Mouse (Mus musculus): ENCODE data around the gene Gne.

Gene Gne

DNA sequence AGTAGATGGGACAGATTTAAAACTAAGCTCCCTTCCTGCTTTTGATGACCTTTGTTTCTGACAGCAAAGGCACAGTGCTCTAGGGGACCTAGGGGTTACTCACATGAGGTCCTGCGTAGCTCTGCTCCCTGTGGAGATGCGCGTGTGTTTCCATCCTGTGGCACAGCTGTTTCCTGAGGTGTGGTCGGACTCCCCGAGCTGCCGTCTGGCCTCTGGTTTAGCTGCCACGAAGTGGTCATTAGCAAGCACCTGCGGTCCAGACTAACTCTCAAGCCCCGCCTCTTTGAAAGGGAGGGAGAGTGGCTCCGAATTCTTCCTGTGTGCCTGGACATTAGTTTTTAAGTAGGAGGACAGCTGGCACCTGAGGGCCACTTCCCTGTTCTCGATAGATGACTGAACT, at the start of gene Gne:
TSS of gene Gne (minus strand) at position 233 of the 400 bp plus-strand sequence.
- DNase-seq (ENCODE audit: low spot score), result no peak

DNA sequence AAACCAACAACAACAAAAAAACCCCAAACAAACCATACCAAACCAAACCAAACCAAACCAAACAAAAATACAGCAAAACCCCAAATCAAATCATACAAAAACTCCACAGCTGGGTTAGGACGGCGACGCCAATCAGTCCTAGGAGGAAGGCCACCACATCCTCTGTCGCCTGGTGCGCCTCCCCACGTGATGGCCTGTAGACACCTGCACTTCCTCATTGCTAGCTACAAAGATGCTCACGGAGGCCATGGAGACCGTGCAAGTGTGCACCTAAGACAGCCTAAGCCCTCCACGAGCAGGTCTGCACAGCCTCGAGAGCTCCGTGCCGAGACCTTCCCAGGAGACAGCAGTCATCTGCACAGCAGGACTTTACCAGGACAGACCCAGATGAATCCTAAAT, 42.8 kb upstream of the Gne start:
- no peak for DNase-seq (ENCODE audit: low spot score)

DNA sequence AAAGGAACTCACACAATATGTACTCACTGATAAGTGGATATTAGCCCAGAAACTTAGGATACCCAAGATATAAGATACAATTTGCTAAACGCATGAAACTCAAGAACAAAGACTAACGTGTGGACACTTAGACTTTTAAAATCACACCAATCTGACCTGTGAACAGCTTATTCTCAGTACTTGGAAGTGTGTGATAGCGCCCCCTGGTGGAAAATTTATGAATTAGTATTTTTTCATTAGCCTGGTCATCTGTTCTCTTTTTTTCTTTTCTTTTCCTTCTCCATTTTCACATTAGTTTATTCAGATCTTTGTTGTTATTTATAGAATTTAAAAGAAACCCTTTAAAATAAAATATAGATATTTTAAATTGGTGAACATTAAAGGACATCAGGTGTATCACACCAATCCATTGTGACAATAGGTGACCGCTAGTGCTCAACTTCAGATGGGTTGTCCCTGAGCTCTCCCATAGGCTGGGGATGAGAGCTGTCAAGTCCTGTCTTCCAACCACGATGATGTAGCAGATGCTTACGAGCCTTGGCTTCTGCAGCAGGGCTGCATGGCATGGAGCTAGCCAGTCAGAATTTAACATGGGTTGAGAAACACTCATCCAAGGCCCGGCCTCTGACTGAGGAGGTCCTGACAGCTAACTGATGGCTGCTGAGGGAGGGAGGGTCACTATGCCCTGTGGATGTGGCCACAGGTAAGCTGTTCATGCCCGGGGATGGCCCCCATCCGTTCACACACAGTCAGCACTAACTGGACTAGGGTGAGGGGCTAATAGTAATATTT, 35.6 kb upstream of the Gne start:
- DNase-seq (ENCODE audit: low spot score), result peak; percentile 78

DNA sequence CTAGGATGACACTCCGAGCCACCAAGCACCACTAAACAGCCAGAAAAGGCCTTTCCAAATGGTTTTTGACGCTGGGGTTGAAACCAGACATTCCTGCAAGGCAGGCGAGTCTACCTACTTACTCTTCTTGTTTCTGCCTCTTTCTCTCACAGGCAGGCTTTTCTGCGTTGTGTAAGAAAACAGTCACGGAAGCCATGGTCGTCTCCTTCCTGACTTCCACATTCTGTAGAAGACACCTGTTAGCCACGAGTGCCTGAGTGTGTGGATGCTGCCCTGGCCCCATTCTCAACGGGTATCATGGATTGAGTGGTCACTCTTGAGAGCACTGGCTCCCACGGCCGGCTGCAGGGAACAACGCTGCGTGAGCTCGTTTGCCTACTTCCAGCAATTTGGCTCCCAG, 31.1 kb upstream of the Gne start:
- no peak for DNase-seq (ENCODE audit: low spot score)

DNA sequence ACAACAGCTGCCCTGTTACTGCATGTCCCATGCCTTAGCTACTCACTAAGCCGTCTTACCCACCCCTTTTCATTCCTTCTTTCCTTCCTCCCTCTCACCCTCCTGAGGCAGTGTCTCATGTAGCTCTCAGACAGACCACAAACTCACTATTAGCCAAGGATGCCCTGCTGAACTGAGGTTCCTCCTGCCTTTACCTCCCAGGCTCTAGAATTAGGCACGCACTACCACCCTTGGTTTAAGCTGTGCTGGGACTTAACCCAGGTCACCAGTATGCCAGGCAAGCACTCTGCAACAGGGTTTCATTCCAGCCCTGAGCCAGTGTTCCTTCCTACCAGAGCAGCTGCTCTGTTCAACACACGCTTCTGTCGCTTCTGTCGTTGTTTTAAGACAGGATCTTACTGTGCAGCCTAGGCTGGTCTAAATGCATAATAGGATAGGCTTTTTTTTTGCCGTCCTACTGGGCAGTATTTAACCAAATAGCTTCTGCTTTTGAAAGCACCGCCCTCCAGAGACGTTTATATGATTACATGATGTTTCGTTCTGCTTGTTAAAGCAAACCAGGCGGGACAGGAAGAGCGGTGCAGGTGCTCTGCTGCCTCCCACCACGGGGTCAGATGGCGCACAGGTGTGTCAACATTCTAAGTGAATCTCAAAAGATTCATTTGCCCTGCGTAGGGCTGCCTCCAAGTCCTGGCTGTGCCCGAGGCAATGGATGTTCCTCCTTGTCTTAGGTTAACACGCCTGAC, 29.6 kb upstream of the Gne start:
- DNase-seq (ENCODE audit: low spot score), result no peak

DNA sequence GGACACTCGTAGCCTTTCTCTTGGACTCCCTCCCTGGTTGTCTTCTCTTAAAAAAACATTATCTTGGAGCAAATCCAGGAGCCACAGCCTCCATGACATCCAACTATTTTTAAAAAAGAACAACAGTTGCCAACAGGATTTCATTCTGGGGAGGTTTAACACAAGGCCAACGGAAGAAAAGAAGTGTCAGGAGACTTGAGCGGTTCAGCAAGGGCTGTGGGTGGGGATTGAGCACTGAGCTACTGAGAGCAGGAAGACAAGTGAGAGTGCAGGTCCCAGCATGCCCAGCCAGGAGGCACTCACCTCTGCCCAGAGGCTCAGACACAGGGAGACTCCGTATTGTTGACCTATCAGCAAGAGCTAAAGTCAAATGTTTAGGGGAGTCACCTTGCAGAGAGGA, 28.8 kb upstream of the Gne start:
- DNase-seq (ENCODE audit: low spot score), result peak; percentile 8

DNA sequence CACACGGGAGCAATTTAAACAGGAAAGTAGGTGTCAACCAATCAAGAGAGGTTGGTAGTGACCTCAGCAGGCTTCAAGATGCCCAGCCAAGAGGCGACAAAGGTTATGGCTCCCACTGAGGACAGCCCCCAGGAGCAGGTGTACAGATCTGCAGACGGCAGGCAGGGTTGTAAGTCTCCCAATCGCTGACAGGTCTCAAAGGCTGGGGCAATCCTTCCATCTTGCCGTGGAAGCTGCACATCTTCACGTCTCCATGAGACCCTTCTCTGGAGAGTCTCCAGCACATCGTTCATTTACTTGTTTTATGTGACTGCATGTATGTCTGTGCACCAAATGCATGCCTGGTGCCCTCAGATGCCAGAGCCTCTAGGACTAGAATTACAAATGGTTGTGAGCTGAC, 26.8 kb upstream of the Gne start:
- no peak for DNase-seq (ENCODE audit: low spot score)

DNA sequence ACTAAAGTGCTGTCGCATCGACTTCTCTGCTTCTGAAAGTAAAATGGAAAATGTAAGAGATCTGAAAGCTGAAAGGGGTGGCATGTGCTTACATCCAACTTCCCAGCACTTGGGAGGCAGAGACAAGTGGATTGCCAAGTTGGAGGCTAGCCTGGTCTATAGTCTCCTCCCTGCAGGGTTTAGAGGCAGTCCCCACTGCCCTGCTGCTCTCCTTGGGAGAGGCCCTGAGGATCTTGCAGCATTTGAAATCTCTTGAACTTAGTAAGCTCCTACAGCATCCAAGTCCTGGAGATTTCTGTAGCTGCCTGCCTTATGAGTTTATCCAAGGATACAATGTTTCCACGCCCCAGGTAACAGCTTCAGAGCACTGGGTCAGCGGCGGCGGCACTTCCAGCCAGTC, 24.3 kb upstream of the Gne start:
- no peak for DNase-seq (ENCODE audit: low spot score)

DNA sequence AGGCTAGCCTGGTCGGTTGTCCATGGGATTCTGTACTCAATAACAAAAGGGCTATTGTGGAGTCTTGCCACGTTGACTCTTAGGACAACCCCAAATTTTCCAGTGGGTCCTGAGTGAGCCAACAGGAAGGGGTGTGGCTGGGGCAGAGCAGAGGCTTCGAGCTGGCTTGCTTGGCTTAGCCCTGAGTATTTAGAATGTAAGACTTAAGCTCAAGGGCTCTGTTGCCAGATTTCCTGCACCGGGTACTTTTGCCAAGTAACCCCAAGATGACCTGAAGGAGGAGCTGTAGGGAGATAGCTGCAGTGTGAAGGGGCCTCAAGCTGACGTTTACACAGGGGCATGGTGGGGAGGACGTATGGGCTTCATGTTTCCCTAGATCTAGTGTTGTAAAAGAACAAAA, 23.4 kb upstream of the Gne start:
- peak; percentile 32 for DNase-seq (ENCODE audit: low spot score)

DNA sequence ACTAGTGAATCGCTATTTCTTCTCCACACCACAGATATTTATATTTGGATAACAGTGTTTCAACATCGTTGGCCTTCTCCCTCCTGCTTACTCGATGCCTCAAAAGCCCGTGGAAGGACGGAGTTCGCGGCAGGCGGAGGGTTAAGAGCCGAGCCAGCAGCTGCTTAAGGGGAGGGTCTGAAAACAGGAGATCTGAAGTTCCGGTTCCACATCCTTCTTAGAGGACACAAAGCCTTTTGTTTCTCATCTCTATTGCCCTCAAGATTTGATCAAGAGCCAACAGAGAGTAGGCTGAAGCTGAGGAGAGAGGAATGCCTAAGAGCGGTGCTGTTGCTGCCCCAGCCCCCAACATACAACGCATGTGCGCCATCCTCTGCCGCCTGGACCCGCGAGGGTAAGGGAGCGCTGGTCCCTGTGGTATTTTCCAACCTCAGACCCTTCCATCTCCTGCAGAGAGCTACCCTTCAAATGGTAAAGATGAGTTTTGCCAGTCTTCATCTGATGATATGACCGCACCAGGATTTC, 22.4 kb upstream of the Gne start:
- DNase-seq (ENCODE audit: low spot score), result no peak

DNA sequence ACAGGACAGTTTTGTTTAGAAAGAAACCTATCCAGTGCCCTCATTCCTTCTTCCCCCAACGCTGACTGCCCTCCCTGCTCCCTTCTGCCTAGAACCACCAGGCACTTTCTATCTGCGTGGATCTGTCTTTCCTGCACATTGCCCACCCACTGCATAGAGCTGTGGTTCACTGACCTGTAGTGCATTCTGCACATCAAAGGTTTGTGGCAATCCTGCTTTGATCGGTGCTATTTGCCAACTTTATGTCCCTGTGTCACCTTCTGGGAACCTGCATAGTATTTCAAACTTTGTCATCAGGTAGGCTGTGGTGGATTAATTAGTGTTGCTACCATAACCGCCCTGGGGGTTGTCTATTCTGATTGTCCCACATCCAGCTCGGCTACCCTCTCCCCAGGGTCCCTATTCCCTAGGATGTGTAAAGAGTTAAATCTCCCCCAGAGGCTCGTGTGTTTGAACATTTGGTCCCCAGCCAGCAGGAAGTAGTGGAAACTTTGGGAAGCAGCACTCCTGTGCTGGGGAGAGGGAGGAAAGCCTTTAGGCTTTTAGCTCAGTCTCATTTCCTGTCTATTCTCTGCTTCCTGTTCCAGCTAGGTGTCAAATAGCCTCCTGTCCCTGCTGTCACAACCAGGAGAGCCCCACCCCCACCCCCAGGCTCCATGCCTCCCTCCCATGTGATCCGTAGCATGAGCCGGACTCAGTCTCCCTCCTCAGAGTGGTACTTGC, 20.4 kb upstream of the Gne start:
- no peak for DNase-seq (ENCODE audit: low spot score)

DNA sequence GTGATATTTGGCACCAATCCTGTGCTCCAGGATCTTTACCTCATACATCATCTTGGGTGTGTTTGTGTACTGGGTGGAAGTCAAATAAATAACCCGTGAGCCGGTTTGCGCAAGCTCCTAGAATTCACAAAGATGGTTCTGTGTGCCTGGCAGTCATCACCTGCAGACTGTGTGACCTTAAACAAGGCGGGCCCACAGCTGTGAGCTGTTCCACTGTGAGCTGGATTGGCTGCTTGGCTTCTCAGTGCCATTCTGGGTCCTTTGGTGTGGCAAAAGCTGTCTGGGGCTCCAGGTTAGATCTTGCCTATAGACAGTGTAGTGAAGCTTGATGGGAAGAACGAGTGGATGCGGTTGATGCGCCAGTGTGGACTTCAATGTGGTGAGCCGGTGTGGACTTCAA, 19.6 kb upstream of the Gne start:
- DNase-seq (ENCODE audit: low spot score), result no peak

DNA sequence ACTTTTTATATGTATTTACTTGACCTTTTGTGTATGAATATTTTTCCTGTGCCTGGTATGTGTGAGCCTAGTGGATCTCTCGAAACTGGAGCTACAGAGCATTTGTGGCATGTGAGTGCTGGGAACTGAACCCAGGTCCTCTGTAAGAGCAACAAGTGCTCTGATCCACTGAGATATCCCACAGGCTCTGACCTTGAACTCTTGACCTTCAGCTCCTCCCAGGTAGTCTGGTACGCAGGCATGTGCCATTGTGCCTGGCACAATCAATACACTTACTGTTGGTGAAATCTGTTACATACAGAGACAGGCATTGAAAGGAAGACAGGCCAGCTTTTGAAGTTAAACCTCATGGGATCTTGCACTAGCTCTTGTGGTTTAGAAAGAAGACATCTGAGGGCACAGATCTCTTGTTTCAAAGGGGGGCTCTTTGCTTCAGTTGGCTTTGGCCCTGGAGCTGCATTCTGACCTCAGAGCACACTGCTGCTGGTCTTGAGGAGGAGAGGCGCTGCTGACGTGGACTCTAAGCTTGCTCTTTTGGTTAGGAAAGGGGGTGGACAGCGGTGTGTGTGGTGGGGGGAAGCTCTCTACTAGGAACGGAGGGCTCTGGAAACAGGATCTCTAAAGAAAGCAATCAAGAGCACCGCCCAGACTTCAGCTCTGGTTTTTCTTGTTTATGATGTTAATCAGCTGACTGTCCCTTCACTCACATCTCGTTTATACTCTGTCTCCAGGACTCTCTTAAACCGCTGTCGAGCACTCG, 13.8 kb upstream of the Gne start:
- DNase-seq (ENCODE audit: low spot score), result no peak

DNA sequence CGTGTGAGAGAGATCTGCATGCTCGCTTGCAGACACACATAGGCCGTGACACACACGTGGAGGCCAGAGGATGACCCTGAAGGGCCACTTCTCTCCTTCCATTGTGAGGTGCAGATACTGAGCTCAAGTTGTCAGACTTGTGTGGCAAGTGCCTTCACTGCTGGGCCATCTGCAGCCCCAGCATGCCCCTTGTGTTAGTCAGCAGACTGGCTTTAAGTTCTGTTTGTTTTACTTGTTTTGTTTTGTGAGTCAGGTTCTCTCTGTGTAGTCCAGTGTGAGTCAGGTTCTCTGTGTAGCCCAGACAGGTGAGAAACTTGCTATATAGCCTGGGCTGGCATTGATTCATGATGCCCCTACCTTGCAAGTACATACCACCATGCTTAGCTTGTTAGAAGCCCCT, 10.5 kb upstream of the Gne start:
- no peak for DNase-seq (ENCODE audit: low spot score)

DNA sequence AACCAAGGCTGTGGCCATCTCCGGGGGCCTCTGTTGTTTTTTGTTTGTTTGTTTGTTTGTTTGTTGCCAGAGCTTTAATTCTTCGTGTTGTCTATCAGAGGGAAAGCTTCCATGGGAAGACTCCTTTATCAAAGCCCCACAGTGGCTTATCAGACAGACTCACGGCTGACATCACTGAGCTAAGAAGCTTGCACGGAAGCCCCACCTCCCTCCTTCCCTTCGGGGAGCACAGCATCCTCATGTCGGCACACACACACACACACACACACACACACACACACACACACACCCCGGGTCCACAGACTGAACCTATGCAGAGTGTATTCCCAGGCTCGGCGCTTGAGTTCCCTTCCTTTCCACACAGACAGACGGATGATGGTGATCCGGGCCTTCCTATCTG, 8.4 kb upstream of the Gne start:
- DNase-seq (ENCODE audit: low spot score), result no peak

DNA sequence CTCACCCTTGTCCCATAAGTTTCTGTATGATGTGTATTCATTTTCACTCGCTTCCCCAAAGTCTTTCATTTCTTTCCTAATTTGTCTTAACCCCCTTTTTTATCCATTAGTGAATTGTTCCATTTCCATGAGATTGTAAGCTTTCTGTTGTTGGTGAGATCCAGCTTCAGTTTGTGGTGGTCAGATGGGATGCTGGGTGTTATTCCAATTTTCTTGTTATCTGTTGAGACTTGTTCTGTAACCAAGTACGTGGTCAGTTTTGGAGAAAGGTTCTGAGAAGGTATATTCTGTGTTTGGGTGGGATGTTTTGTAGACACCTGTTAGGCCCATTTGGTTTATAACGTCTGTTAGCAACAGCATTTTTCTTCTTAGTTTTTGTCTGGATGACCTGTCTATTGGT, 1.6 kb upstream of the Gne start:
- DNase-seq (ENCODE audit: low spot score), result no peak

DNA sequence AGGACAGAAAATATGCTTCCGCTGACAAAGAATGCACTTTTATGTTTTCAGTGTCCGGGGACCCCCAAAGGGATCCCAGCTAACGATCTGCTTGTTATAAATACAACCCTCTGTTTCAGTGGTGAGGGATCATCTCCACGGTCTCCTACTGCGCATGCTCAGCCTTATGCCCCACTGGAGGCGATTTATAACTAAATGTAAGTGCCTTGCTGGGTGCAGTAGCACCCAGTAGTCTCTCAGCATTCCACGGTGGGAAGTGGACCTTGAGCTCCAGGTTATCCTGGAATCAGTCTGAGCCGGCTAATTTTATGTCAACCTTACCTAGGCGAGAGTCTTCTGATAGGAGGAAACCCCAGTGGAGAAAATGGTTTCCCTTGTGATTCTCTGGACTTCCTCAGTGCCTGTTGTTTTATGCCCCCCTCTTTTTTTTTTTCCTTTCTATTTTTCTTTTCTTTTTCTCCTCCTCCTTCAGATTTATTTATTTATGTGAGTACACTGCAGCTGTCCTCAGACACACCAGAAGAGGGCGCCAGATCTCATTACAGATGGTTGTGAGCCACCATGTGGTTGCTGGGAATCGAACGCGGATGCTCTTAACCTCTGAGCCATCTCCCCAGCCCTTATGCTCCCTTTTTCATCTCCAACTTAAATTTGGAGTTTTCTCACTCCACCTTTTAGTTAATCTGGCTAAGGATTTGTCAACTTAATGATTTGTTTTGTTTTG, 787 bp upstream of the Gne start:
- no peak for DNase-seq (ENCODE audit: low spot score)

DNA sequence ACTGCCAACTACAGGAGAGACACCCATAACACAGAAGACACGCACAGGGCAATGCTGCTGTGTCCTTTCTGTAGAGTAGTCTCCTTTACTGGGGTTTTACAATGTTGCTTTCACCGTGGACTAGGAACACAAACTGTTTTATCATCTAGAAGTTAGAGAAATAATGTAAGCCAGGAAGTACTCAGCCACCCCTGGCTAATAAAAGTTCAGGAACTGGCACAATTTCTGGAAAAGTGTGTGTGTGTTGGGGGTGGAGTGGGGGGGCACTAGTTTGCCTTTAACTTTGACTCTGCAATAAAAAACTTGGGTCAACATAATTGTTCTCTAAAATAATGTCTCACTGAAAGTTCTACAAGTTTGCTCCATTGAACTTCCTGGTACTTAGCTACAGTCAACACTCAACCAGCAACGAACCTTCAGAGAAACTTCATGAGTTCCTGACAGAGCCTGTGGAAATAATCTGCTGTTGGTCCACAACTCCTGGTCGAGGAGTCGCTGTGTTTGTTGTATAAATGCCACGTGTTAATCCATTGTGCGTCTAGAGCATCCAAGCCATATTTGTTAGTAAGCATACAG, 5.5 kb downstream of the Gne start:
- DNase-seq (ENCODE audit: low spot score), result no peak

DNA sequence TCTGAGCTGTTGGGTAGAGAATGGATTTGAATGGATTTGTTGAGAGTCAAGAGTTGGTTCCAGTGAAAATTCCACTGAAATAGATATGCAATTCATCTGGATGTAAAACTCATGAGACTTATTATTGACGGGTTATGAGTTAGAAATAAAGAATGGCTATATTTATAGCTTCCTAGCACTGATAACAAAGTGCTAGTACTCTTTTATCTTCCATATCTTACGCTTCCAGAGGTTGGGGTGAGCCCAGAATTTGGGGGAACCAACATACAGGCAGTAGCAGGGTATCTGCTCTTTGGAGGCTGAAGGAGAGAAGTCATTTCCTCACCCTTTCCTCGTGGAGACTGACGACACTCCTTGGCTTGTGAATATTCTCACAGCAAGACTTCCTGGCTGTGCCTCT, 9.6 kb downstream of the Gne start:
- no peak for DNase-seq (ENCODE audit: low spot score)

DNA sequence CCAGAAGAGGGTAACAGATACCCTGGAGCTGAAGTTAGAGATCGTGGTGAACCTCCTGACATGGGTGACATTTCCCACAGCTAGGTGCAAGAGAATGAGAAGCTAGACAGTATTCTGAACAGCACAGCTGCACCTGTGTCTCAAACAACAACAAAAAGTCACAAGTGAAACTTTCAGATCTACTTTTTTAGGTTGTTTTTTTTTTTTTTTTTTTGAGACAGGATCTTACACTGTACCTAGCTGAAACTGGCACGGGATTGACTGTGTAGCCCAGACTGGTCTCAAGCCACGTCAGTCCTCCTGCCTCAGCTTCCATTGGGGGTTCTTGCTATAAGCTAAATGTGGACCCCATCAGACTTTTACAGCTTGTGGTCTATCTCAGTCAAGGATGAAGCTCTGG, 10.2 kb downstream of the Gne start:
- no peak for DNase-seq (ENCODE audit: low spot score)

DNA sequence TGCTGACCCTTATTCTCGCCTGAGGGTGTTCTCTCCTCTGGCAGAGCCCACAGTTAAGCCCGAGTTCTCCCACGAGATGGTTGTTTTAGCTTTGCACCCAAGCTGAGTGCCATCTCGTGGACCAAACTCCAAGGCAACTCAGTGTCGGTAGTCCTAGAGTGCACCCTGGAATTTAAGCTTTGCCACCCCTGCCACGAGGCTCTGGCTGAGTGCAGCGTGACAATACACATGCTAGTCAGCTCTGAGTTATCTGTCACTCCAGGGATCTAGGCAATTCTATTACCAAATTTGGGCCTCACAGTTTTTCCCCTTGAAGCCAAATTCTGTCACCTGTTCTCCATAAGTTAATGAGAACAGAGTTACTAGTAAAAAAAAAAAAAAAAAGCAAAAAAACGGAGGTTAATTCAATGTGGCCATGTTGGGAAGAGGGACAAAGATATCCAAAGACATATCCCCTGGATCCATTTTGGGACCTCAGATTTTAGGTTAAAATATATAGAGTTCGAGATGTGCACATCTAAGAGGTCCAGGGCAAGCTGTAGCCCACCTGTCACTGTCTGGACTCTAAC, 11.0 kb downstream of the Gne start:
- DNase-seq (ENCODE audit: low spot score), result no peak

Data from adipocyte (in vitro differentiated cells).